Mouse (Mus musculus): ENCODE measurements at regions not wholly inside any gene's neighbourhood (a gene's known extent, or its start where the extent isn't known, plus 50 kb on each side); places are given as distances from the start of the nearest gene placed in this dataset.

DNA sequence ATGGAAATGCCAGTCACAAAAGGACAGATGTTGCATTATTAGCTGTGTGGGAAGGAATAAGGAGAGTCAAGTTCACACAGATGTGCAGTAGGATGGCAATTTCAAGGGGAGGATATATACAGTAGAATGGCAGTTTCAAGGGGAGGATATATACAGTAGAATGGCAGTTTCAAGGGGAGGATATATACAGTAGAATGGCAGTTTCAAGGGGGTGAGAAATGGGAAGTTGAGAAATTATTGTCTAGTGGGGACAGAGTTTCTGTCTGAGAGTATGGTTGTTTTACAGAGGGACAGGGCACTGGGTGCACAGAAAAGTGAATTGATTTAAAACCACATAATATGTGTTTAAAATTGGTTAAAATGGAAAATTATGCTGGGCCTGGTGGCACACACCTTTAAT lies 54.8 kb upstream of the Scel start:
- DNase-seq = no peak

DNA sequence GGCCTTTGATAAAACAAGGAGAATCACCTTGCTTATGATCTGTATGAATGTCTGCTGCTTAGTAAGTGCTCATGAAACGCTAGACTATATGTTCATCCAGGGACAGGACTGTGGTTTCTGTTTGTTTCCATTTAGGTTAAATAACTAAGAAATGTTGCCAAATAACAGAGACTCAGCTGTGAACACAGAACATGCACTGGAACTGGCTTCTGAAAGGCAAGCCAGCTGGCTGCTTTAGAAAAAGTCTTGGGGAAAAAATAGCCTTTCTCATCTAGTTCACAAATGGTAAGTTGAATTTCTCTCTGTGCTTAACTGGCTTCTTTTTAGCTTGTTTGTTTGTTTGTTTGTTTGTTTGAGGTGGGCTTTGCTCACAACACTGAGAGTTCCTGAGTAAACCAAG lies 57.0 kb upstream of the Scel start:
- no peak for DNase-seq

DNA sequence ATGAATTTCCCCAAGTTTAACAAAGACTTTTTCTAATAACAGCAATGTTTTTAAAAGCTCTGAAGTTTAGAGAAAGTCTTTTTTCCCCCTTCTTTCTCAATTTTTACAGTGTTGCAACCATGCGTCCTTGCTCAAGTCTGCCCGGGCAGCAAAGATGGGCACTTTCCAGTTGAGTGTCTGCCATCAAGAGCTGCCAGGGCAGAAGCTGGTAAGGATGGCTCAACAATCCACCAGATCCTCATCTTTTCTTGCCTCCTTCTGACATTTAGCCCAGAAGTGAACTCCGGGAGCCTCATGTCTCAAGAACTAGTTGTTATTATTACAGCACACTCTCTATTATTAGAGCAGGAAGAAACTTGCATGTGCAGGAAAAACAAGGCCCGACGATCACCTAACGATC lies 62.4 kb upstream of the Scel start:
- DNase-seq = no peak

DNA sequence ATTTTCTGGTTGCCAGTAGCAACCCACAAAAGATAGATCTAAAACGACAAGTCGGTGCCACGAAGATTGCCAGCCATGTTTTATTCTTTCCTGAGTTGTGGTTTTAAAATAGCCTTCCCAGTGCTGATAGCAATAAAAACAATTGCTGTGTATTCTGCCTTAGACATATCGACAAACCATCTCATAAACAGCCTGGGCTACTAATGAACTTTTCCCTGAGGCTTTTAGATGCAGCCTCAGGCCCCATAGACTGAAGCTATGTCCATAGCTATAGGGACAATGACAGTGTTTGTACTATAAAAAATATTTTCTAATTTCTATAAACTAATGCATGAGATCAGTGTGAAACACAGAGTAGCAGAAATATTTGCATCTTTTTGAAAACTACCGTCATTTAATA lies 63.7 kb upstream of the Scel start:
- no peak for DNase-seq

DNA sequence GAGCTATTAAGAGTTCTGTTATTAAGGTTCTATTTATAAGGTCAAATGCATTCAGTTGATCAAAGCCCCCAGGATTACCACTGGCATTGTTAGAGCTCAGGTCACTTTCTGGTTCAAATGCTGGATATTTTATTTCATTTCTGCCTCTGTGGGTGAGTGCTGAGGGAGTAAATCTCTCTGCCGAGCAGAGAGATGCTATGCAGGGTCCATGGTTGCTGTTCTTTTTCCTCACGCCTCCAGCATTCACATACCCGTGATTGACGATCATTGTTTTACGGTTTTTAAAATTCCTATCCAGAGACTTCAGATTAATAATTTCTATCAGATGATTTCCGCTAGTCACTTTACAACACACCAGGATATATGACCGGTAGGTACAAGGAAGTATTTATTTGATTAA lies 64.1 kb upstream of the Scel start:
- DNase-seq = no peak

DNA sequence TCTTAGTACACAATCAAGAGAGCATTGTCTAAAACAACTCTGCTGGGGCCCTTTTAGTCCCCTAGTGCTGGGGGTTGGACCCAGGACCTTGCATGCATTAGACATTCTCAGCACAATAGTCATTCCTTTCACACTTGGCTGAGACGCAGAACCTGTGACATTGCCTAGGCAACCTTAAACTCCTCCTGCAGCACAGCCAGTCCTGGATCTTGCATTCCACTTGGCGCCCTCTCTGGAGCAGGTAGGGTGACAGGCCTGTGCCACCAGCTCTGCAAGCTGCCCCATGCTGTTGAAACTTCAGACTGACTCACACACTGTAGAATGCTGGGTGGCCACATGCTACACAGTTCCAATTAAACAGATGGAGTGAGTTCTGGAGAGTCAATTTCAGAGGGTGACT lies 66.5 kb upstream of the Scel start:
- DNase-seq = no peak

DNA sequence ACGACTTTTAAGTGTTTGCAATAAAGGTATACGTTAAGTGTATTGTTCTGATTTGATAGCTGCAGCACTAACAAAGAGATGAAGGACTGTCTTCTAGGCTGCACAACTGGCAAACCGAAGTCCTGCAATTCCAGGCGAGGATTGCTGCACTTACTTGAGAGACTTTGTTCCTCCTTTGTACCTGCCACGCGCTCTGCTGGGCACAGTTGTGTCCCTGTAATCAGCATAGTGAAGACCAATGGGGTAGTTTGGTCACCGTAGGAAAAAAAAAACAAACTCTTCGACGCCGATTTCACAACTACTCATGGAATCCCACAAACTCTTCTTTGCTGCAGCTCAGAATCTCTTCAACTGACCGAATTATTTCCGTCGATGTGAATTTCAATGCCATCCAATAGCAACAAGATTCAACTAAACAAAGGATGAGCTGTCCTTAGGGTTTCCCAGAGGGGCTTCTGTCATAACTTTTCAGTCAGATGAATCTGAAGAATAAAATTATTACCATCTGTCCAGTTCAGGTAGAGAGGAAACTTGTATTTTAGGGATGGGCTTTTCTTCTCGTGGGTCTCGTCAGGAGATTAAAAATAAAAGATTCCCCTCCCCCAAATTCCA lies 71.6 kb upstream of the Scel start:
- peak; percentile 81 for DNase-seq

DNA sequence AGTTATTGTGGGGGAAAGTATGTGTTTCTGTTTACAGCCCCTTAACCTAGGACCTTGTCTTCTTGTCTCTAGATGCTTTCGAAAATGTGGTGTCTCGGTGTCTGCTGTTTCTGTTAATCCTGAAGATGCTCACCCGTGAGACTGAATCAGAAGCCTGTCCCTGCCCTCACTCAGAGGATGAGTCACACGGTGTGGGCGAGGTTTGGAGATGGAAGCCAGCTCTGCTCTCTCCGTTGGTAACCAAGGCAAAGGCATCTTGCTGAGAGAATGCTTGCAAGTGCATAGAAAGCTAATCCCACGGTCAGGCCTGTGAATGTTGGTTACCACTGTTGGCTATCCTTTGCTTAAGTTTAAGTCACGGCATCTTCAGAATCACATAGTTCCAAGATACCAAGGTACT lies 72.9 kb upstream of the Scel start:
- DNase-seq = no peak

DNA sequence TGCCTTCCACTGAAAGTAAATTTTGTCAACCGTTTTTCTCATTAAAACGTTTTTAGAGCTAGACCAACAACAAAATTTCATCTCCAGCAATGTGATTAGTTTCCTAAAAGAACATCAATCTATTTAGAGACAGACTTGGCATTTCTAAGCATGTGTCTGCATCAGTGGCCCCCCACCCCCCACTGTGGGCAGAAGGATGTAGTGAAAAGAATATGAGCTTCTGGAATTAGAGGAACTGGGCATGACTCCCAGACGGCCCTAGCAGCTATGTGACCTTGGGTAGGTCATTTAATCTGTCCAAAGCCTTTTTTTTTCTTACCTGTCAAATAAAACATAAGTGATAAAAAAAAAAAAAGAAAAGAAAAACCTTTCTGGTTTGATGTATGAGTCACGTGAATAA lies 78.9 kb upstream of the Scel start:
- DNase-seq = no peak

DNA sequence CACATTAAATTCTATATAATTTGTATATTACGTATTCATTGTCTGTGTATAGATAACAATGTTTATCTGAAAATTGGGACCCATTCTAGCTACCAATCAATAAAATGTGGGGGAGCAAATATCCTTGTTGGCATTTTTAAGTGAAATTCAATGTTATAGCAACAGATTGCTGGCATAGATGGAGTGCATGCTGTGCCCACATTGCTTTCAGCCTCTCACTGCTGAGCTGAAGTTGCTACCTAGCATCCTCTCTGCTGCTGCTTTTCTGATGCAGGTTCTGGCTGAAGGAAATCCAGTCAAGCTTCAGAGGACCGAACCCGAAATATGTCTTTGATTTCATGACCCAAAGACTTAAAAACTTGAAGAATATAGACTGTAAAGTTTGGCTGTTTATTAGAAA lies 80.0 kb upstream of the Scel start:
- DNase-seq = no peak

DNA sequence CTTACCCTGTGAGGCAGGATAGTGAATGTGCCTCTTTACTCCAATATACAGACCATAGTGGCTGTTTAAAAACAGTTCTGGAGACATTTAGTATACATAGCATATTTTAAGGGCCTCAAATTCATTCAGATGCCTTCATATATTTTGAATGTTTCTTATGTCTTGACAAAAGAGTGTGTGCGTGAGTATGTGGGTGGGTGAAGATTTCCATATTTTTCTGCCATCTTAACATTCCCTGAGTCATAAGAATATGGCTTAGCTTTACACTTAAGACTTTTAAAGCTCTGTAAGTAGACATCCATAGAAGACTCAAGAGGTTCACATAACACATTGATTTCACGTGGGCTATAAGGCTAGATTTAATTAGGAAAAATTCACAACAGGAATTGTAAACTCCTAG lies 81.3 kb upstream of the Mycbp2 start:
- DNase-seq = no peak

DNA sequence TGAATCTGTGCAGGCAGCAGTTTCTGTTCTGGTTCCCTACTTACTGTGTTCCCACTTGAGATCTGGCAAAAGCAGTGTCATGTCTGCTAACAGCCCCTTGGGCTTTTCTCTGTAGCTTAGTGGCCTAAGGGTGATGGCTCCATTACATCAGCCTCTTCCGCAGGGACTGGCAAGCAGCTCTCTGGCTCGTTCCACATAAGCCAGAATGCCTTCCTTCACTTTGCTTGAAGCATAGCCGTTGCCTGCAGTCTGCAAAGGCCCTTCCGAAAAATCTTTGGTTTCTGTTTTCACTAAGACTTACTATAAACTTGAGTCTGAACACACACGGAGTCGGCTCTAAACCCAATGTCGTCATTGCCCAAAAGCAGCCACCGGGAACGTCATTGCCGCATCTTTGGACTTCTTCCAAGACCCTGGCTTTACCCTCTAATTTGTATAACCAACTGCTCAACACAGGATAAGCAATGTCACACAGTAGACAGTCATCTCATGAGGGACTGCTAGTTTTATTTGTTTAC lies 74.8 kb upstream of the Mycbp2 start:
- no peak for DNase-seq

DNA sequence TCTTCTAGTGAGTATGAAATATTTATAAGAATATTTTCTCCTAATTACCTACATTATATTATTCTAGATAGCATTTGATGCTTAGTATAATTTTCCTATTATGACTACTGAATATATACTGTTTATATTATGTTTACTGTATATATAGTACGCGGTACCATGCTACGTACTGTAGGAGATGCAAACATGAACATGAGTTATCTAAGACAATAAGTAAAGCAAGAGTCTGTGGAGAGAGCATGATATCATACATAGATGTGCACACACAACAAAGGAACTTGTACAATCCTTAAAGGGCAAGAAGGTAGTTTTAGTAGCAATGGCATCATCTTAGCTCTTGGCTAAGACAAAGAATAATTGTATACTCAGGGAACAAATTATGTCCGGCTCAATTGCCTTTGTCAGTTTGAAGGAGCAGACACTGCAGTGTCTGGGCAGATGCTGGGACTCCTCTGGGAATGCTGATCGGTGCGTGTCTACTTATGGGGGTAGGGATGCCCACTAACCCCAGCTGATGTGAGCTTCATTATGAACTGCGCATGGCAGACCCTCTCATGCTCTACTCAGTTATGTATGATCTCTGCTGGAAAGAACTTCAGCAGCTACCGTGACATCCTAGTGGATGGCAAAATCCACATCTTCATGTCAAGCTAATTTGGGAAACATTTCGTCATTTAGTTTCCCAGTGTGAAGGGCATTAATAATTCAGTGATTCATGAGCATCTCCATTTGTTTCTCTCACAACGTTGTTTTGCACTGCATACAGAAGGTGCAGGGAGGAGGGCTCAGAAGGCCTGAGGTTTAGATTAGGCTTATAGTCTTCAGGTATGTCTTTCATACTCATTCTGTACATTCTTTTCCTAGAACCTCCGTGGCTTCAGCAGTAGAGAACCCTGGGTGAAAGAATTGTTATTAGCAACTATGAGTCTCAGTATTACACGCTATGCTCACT lies 70.8 kb upstream of the Mycbp2 start:
- DNase-seq = peak; percentile 65

DNA sequence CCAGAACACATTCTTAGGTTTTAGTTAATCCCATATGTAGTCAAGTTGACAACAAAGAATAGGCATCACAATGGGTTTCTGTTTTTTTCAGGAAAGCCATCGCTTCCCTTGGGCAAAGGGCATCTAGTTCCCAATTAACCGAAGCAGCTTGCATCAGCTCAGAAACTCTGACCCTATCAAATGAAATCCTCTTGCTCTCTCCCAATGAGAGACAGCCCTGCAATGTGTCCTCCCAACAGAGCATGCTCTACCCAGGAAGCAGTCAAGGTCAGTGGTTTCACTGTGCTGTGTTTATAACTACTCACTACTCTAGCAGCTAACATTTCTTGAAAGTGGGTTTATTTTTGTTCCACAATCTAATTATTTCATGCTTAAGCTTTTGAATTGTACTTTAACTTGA lies 58.0 kb upstream of the Mycbp2 start:
- no peak for DNase-seq

DNA sequence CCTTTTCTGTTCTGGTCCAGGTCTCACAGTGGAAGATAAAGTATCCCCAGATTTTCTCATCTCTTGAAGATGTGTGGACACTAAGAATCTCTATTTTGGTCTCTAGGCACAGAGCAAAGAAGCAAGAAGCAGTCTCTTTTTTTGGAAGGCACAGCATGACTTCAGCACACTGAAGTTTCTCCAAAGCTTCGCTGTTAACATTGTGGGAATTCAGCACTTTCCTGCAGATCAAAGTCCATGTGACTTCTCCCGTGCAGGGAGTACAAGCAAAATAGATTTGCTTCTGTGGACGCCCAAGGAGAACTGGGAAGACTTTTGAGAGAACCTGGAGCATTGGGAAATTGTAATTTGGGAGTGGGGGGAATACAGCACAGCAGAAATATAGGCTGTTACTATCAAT lies 56.4 kb upstream of the Mycbp2 start:
- no peak for DNase-seq

DNA sequence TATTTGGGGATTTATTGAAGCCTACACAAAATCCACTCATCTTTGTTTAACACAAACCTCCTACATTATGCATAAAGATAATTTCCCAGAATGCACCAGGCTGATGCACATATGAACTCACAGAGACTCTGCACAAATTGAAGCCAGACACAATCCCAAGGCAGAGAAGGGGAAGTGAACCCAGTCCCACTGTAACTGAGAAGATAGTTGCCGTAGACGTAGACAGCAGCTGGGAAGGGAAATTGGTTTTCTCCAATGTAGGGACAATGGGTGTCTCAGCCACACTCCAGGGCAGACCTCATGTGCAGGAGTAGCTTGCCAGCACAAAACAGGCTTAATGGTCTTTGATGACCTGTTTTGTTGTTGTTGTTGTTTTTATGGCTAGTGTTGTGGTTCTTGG lies 55.4 kb upstream of the Mycbp2 start:
- DNase-seq = no peak

DNA sequence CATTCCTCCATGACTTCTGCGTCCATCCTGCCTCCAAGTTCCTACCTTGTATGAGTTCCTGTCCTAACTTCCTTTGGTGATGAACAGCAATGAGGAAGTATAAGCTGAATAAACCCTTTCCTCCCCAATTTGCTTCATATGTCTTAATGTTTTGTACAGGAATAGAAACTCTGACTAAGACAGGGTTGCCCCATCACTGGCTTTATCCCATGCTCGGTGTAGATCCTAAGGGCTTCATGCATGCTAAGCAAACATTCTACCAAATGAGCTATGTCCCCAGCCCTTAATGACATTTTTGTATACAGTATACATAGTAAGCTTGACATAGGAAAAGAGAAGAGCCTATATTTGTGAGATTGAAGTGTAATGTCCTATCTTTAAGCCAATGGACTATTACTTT lies 54.7 kb upstream of the Mycbp2 start:
- DNase-seq = no peak

DNA sequence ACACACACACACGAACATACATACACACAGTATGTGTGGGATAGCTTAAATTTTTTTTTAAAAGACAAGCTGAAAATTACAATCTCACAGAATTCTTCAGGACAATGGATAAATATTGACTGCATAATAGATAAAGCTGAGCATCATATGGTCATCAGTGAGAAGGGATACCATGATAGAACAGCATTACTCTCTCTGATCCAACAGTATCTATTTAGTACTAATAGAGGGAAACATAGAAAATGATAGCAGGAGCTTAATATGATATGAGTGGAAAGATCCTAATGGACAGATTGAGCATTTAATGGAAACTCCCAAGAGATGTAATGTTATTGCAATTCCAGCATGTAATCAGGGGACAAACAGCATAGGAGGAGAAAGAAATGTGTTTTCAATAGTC lies 51.8 kb upstream of the Mycbp2 start:
- DNase-seq = no peak

All from retina, postnatal 1 day (tissue).